Mouse (Mus musculus) olfactory bulb, adult 2 months (tissue): ENCODE data around the gene Efcab2.

Source experiments
- CTCF ChIP-seq: fragments of 200-500 bp; IDR thresholded peaks from 2 replicates; pipeline ENCODE4 v1.5.1; 2012; ENCODE audit warnings: low read depth, mild to moderate bottlenecking, low read length, moderate library complexity; ENCODE audit not compliant: insufficient read depth
- POLR2A ChIP-seq: fragments of 200-500 bp; IDR thresholded peaks from 2 replicates; pipeline ENCODE4 v1.6.1; 2012; ENCODE audit warnings: mild to moderate bottlenecking, low read depth, low read length, moderate library complexity; ENCODE audit not compliant: insufficient read depth

GRCm38 (mm10) chr1:178400652-178401051 is 5.2 kb upstream of the Efcab2 start:
- TF ChIP-seq POLR2A (no peak), CTCF (no peak)
